Mouse (Mus musculus): Measurements from ENCODE around the gene Zkscan1. TPM values are rescaled to one million over a fixed set of nuclear protein-coding genes. Genes with fewer than 3 reads are reported as not detected.
"Not testable (repeated sequence)": the region's sequence is repeated elsewhere in the genome, so short reads cannot be mapped to it uniquely, and the experiment has no call there.

Gene Zkscan1
- polyA plus RNA-seq, 1 experiment from 2014 or later, result 36.5 TPM

- ATAC-seq (ENCODE audit: low FRiP score, low read depth), result no peak
- H3K4me2 ChIP-seq (replicated peaks), result no peak overlapping the region
- H3K36me3 ChIP-seq, result peaks cover 19% of the 10 kb centered on the region
- no peaks in the 10 kb centered on the region for H3K27me3 ChIP-seq (replicated peaks)
- H3K4me1 ChIP-seq, result peaks cover 6% of the 10 kb centered on the region; the same call in 1 of the 2 replicates
- WGBS, result 91% methylated on average over 3 of the region's 3 CpGs
- no peak overlapping the region for H3K27ac ChIP-seq
- H3K4me3 ChIP-seq, result no peak overlapping the region
- H3K9ac ChIP-seq, result no peak overlapping the region
- no peaks in the 10 kb centered on the region for H3K9me3 ChIP-seq
These were observed 3.5 kb downstream of the Zkscan1 start for GRCm38 (mm10) chr5:138088366-138088765.

- Histone ChIP-seq H3K36me3 (peaks cover 26% of the 10 kb centered on the region), H3K9me3 (no peaks in the 10 kb centered on the region), H3K27me3 (replicated peaks) (no peaks in the 10 kb centered on the region), H3K4me3 (no peak overlapping the region), H3K9ac (no peak overlapping the region), H3K4me2 (replicated peaks) (no peak overlapping the region), H3K4me1 (peaks cover 6% of the 10 kb centered on the region; the same call in 1 of the 2 replicates), H3K27ac (no peak overlapping the region)
- 74% methylated on average over 6 of the region's 6 CpGs for WGBS
- ATAC-seq (ENCODE audit: low FRiP score, low read depth), result no peak
These were observed 4.2 kb downstream of the Zkscan1 start for GRCm38 (mm10) chr5:138089108-138089551.

- no peak overlapping the region for H3K27ac ChIP-seq
- WGBS, result 84% methylated on average over 3 of the region's 3 CpGs
- ATAC-seq (ENCODE audit: low FRiP score, low read depth), result no peak
These were observed 5.4 kb downstream of the Zkscan1 start for GRCm38 (mm10) chr5:138090271-138090670.

GRCm38 (mm10) chr5:138090737-138091136, 5.9 kb downstream of the Zkscan1 start:
- Histone ChIP-seq H3K4me2 (replicated peaks) (no peak overlapping the region), H3K9ac (no peak overlapping the region), H3K4me3 (no peak overlapping the region), H3K36me3 (peaks cover 41% of the 10 kb centered on the region), H3K9me3 (no peaks in the 10 kb centered on the region), H3K27me3 (replicated peaks) (no peaks in the 10 kb centered on the region), H3K27ac (no peak overlapping the region), H3K4me1 (peaks cover 6% of the 10 kb centered on the region; the same call in 1 of the 2 replicates)
- WGBS, result 93% methylated on average over 5 of the region's 5 CpGs
- ATAC-seq (ENCODE audit: low FRiP score, low read depth), result no peak

More at GRCm38 (mm10) chr5:138090271-138090670, 5.4 kb downstream of the Zkscan1 start:
- H3K4me1 ChIP-seq, result peaks cover 6% of the 10 kb centered on the region; the same call in 1 of the 2 replicates
- H3K36me3 ChIP-seq, result peaks cover 38% of the 10 kb centered on the region
- H3K27me3 ChIP-seq (replicated peaks), result no peaks in the 10 kb centered on the region
- H3K9ac ChIP-seq, result no peak overlapping the region
- no peak overlapping the region for H3K4me3 ChIP-seq
- no peak overlapping the region for H3K4me2 ChIP-seq (replicated peaks)
- H3K9me3 ChIP-seq, result no peaks in the 10 kb centered on the region

- Histone ChIP-seq H3K4me3 (no peak overlapping the region), H3K4me2 (replicated peaks) (no peak overlapping the region), H3K27ac (no peak overlapping the region), H3K4me1 (no peaks in the 10 kb centered on the region), H3K36me3 (peaks cover 58% of the 10 kb centered on the region), H3K27me3 (replicated peaks) (no peaks in the 10 kb centered on the region), H3K9me3 (no peaks in the 10 kb centered on the region), H3K9ac (no peak overlapping the region)
- 91% methylated on average over 4 of the region's 4 CpGs for WGBS
- no peak for ATAC-seq (ENCODE audit: low FRiP score, low read depth)
These were observed 7.9 kb downstream of the Zkscan1 start for GRCm38 (mm10) chr5:138092771-138093170.

GRCm38 (mm10) chr5:138094474-138094873, 9.6 kb downstream of the Zkscan1 start:
- Histone ChIP-seq H3K9me3 (no peaks in the 10 kb centered on the region), H3K36me3 (peaks cover 66% of the 10 kb centered on the region), H3K27me3 (replicated peaks) (no peaks in the 10 kb centered on the region), H3K27ac (no peak overlapping the region), H3K4me2 (replicated peaks) (no peak overlapping the region), H3K4me3 (no peak overlapping the region), H3K4me1 (no peaks in the 10 kb centered on the region), H3K9ac (no peak overlapping the region)
- no peak for ATAC-seq (ENCODE audit: low FRiP score, low read depth)
- WGBS, result 99% methylated on average over 6 of the region's 6 CpGs

GRCm38 (mm10) chr5:138104976-138105375, 20.1 kb downstream of the Zkscan1 start:
- Histone ChIP-seq H3K9ac (no peak overlapping the region), H3K27me3 (replicated peaks) (no peaks in the 10 kb centered on the region), H3K36me3 (peaks cover 57% of the 10 kb centered on the region), H3K9me3 (no peaks in the 10 kb centered on the region), H3K4me3 (no peak overlapping the region), H3K27ac (no peak overlapping the region), H3K4me1 (no peaks in the 10 kb centered on the region), H3K4me2 (replicated peaks) (no peak overlapping the region)
- ATAC-seq (ENCODE audit: low FRiP score, low read depth), result no peak
- 98% methylated on average over 2 of the region's 2 CpGs for WGBS

GRCm38 (mm10) chr5:138107130-138107529, 22.2 kb downstream of the Zkscan1 start:
- H3K9ac ChIP-seq, result no peak overlapping the region
- H3K9me3 ChIP-seq, result no peaks in the 10 kb centered on the region
- no peaks in the 10 kb centered on the region for H3K4me1 ChIP-seq
- H3K4me2 ChIP-seq (replicated peaks), result no peak overlapping the region
- 60% methylated on average over 3 of the region's 3 CpGs for WGBS
- no peak overlapping the region for H3K4me3 ChIP-seq
- no peaks in the 10 kb centered on the region for H3K27me3 ChIP-seq (replicated peaks)
- no peak for ATAC-seq (ENCODE audit: low FRiP score, low read depth)
- H3K36me3 ChIP-seq, result peaks cover 36% of the 10 kb centered on the region
- H3K27ac ChIP-seq, result no peak overlapping the region

- not testable (repeated sequence) for H3K9me3 ChIP-seq; H3K4me1 ChIP-seq; H3K36me3 ChIP-seq; H3K9ac ChIP-seq; ATAC-seq (ENCODE audit: low FRiP score, low read depth); H3K27ac ChIP-seq; H3K4me3 ChIP-seq; H3K27me3 ChIP-seq (replicated peaks); H3K4me2 ChIP-seq (replicated peaks)
- 64% methylated on average over 4 of the region's 4 CpGs for WGBS
These were observed 25.0 kb downstream of the Zkscan1 start for GRCm38 (mm10) chr5:138109847-138110396.

- Histone ChIP-seq H3K36me3 (peaks cover 14% of the 10 kb centered on the region), H3K4me2 (replicated peaks) (peak within 1 kb of the TSS; percentile 75), H3K9ac (peak within 1 kb of the TSS; percentile 66), H3K4me1 (peaks cover 14% of the 10 kb centered on the region), H3K27ac (peak within 1 kb of the TSS; percentile 72), H3K27me3 (replicated peaks) (no peaks in the 10 kb centered on the region), H3K9me3 (no peaks in the 10 kb centered on the region), H3K4me3 (peak within 1 kb of the TSS; percentile 58)
- 8% methylated on average over 38 of the region's 38 CpGs for WGBS
- peak; percentile 94 for ATAC-seq (ENCODE audit: low FRiP score, low read depth)
These were observed 31.6 kb downstream of the Zkscan1 start, which contains the start of gene Zscan21 for GRCm38 (mm10) chr5:138116255-138117198. Gene Zscan21, plus strand, starts transcription at chr5:138116903.

GRCm38 (mm10) chr5:138117199-138118015, 32.5 kb downstream of the Zkscan1 start:
- H3K27me3 ChIP-seq (replicated peaks), result no peaks in the 10 kb centered on the region
- H3K9me3 ChIP-seq, result no peaks in the 10 kb centered on the region
- peaks cover 14% of the 10 kb centered on the region for H3K4me1 ChIP-seq
- H3K27ac ChIP-seq, result peak overlapping the region; percentile 72
- peak overlapping the region; percentile 66 for H3K9ac ChIP-seq
- H3K4me3 ChIP-seq, result peak overlapping the region; percentile 58
- ATAC-seq (ENCODE audit: low FRiP score, low read depth), result peak; percentile 34
- peaks cover 19% of the 10 kb centered on the region for H3K36me3 ChIP-seq
- 9% methylated on average over 16 of the region's 16 CpGs for WGBS
- H3K4me2 ChIP-seq (replicated peaks), result peak overlapping the region; percentile 75

Data from neural tube, embryonic 12.5 days (tissue).